Mouse (Mus musculus) neural tube, postnatal 0 days (tissue): Measurements from ENCODE around the gene Ap3s2. TPM values are rescaled to one million over a fixed set of nuclear protein-coding genes. Genes with fewer than 3 reads are reported as not detected.

Source experiments
- microRNA-seq: library from miRNA; unstranded; fragments of <30 nt; microRNA quantifications from one replicate; pipeline ENCODE4, GENCODE M21; 2016
- polyA plus RNA-seq: library from polyadenylated mRNA; unstranded; fragments of >200 nt; fragmentation: Nextera tagmentation; extraction: Ambion mirVana; gene quantifications from 2 replicates; pipeline ENCODE4 v1.2.1, GENCODE M21; 2015

Ap3s2 gene
- 29.2 and 29.5 TPM in 2 replicates for polyA plus RNA-seq

DNA sequence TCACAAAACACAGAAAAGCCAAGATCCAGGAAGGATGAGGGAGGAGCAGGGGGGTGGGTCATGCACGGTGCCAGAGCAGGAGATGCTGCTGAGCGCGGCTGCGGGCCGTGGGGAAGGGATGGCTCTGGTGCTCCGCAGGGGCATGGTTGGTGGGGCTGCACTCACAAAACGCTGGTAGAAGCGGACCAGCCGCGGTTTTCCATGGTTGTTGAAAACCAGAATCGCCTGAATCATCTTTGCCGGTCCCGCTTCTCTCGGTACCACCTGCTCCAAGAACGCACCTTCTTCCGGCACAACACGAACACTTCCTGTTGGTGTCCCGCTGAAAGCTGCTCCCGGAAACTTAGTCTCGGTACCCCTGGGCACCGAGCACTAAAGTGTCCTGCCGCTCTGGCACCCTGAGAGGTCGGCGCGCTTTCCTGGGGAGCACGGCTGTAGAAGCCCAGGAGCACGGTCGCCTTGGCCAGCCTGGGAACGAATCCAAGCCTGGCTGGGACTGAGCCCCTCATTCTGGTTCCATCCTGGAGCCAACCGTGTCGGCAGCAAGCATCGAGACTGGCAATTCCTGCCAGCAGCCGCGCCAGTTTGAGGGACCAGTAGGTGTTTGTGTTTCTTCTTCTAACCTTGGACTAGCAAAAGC, at the start of gene Ap3s2:
Gene Ap3s2, minus strand, starts transcription at position 306 of the 640 bp plus-strand sequence.

DNA sequence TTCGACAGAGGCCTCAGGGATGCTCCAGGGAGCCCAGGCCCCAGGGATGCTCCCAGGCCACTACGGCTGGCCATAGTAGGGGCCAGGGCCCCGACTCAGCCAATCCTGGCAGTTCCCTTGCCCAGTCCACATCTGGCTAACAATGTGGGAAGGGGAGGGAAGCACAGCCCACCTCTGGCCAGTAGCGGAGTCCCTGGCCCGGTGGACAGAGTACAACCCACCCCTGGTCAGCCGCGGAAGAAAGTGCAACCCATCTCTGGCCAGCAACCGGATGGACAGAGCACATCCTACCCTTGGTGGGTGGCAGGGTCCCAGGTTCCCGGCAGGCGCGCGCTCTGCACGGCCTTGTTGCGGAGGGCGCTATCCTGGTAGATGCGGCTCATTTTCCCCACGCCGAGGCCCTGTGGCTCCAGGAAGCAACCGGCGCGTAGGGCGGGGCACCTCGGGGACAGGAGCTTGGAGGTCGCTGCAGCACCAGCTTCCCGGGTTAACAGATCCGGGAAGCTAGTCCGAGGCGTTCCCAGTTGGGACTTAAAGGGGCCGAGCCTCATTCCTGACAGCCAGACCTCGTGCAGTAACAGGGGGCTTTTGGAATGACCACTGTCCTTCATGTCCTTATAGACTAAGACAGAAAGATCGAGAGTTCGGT, 14.5 kb upstream of the Ap3s2 start, which contains the start of gene Arpin:
Gene Arpin, minus strand, starts transcription at position 498 of the 649 bp plus-strand sequence.

DNA sequence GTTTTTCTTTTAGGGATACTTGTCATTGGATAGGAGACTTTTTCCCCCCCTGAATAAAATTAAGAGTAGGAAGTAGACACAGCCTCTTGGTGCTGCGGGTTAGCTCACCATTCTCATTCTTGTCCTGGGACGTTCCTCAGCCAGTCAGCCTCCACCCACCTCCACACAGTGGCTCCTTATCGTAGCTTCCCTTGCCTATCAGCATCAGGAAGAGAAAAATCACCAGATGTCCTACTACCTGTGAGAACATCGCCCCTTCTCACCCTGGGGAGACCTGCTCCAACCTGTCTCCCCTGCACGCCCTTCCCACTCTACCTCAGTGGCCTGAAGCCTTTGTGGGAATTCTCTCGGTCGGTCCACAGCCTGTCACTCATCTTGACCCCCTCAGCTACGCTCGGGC, 59.6 kb downstream of the Ap3s2 start, which contains the start of gene Anpep:
Gene Anpep, minus strand, starts transcription at position 249 of the 400 bp plus-strand sequence.

Small RNA genes lying within 50 kb of the gene (microRNA-seq; reads per million reads assigned to microRNA genes)
- gene Gm24541, result not detected

Other genes starting within 250 kb of the Ap3s2 start
- gene Kif7, start 204.9 kb downstream of the Ap3s2 start, polyA plus RNA-seq, result 2.0 and 2.4 TPM in 2 replicates
- gene Plin1, start 187.7 kb downstream of the Ap3s2 start, polyA plus RNA-seq, result 0.51 TPM in 1 of 2 replicates, not detected in the other
- gene Pex11a, start 177.5 kb downstream of the Ap3s2 start, polyA plus RNA-seq, result 14.9 and 19.5 TPM in 2 replicates
- gene Wdr93, start 177.5 kb downstream of the Ap3s2 start, polyA plus RNA-seq, result 0.17 and 0.26 TPM in 2 replicates
- gene Mesp1, start 126.9 kb downstream of the Ap3s2 start, polyA plus RNA-seq, result 0.48 TPM in 2 replicates
- gene Mesp2, start 109.9 kb downstream of the Ap3s2 start, polyA plus RNA-seq, result 1.2 and 1.3 TPM in 2 replicates
- gene Anpep, start 59.6 kb downstream of the Ap3s2 start, polyA plus RNA-seq, result 5.0 and 6.3 TPM in 2 replicates
- 18.3 and 19.0 TPM in 2 replicates for gene Arpin, start 14.7 kb upstream of the Ap3s2 start, polyA plus RNA-seq
- 9.2 and 9.5 TPM in 2 replicates for gene Zfp710, start 104.2 kb upstream of the Ap3s2 start, polyA plus RNA-seq
- gene Idh2, start 194.7 kb upstream of the Ap3s2 start, polyA plus RNA-seq, result 138 and 150 TPM in 2 replicates